Mouse (Mus musculus): ENCODE results near the gene Mrps6.

The Mrps6 gene

DNA sequence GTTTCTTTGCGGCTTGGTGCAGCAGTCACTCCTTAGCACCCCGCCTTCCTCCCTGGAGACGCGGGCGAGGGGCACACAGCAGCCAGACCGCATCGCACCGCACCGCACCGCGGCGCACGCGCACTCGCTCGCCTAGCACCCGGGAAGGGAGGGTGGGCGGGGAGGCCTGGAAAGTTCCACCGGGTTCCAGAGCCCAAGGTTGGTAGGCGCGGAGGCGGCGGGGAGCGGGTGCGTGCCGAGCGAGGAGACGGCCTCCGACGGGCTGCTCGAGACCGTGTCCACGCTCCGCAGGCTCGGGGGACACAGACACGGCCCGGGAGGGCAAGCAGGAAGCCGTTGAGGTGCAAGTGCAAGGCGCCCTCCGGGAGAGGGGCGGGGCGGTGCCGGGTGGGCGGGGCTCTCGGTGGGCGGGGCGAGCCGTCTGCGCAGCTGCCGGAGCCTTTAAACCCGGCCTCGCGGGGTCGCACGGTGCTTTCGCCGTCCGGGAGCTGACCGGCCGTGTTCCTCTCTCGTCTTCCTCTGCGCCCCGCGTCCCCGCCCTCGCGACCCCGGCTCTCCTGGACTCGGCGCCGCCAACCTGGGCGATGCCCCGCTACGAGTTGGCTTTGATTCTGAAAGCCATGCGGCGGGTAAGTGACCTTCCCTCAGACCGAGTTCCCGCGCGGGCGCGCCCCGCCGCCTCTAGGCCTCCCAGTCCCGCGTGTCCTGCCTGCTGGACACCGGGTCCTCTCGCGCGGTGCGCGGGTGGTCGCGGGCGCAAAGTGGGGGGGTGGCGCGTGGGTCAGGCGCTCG is at the start of gene Mrps6, which contains the start of the genes Gm49711 and Slc5a3:
TSS of gene Mrps6 (plus strand) at position 419 of the 792 bp plus-strand sequence.
TSS of gene Gm49711 (plus strand) at position 465 of the 792 bp plus-strand sequence.
TSS of gene Slc5a3 (plus strand) at position 471 of the 792 bp plus-strand sequence.
- peak; percentile 57 for DNase-seq (ENCODE audit: low read depth, low spot score)

DNA sequence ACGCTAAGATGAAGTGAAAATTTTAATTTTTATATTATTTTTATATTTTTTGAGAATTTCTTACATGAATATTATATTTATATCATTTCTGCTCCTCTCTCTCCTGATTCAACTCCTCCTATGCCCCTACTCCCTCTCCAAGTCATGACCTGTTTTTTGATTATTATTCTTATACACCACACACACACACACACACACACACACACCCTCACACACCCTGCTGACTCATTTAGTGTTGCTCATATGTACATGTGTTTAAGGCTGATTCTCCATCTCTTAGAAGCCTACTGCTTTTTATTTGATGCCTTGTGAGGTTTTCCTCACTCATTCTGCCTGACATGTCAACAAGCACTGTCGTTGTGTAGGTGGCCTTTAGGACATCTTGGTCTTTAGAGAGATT is 48.5 kb upstream of the Mrps6 start:
- no peak for DNase-seq (ENCODE audit: low read depth, low spot score)

DNA sequence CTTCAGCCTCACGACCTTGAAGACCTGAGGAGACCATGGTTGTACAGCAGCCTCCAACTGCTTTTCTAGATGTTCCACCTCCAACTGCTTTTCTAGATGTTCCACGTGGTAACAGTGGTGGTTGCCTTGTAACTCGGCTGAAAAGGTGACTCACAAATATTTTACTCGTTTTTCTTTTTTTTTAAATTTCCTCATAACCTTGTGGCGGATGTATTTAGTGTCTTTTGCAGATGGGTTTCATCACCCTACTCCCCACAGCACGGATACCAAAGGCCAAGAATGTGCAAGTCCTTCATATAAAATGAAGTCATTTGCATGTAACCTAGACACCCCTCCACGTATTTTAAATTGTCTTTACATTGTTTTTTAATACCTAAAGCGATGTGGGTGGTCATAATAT is 41.3 kb upstream of the Mrps6 start:
- DNase-seq (ENCODE audit: low read depth, low spot score), result no peak

DNA sequence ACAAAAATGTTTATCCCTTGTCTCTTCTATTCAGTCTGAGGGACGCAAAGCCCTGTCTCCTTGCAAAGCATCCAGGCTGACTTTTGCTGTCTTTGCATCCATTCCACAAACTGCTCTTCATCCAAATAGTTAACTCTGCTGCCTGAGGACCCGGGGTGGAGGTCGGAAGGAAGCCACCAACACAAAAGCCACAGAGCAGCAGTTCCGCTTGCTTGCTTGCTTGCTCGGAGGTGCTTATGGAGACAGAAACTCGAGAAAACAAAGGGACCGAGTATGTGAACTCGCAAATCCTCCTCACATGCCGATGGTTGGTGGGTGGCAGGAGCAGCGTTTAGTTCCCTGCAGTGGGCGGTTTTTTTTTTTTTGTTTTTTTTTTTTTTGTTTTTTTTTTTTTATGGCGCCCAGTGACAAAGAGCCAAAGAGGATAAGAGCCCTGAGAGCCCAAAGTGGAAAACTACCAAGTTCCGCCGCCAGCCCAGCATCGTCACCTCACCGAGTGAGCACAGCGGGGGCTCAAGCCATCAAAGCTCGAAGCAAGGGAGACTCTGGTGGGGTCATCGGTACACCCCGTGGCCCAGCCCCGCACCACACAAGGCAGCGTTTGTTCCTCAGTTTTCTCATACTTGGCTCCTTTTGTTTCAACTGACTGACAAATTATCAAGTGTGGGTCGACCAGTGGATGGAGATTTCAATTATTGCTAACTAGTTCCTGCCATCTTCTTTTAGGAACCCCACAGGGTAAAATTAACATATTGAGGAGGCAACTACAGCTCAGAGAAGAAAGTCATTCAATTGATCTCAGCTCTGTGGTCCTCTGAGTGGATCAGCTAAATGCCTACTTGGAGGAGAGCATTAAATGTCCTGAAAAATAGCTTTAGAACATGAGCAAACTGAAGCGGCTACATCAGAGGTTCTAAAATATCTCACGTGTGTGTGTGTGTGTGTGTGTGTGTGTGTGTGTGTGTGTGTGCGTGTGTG is 38.6 kb upstream of the Mrps6 start:
- peak; percentile 15 for DNase-seq (ENCODE audit: low read depth, low spot score)

DNA sequence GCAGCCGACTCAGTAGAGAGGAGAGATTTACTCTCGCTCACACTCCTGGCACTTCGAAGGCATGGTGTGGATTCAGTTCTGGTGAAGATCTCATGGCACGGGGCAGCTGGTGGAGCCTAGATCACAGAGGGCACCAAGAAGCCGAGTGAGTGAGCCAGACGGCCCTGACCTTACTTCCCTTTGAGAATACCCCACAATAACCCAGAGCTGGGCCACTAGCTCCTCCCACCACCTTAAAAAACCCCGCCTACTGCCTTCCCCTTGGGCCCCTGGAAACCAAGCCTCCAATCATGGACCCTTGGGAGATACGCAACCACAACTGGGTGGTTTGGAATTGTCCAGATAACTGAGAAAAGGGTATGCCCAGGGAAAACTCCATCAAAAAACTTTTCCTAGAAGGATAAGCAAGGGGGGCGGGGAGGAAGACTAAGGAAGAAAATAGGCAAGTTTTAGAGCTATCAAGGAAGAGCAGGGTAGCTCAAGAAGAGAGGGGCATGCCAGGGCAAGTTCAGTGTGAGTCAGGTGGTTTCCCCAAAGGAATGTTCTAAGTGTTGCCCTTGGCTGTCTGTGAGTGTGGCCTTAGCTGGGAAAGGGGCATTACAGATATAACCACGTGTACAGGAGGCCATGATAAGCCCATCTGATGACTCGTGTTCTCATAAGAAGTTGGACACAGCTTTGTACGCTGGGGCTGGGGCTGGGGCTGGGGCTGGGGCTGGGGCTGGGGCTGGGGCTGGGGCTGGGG is 36.2 kb upstream of the Mrps6 start:
- no peak for DNase-seq (ENCODE audit: low read depth, low spot score)

DNA sequence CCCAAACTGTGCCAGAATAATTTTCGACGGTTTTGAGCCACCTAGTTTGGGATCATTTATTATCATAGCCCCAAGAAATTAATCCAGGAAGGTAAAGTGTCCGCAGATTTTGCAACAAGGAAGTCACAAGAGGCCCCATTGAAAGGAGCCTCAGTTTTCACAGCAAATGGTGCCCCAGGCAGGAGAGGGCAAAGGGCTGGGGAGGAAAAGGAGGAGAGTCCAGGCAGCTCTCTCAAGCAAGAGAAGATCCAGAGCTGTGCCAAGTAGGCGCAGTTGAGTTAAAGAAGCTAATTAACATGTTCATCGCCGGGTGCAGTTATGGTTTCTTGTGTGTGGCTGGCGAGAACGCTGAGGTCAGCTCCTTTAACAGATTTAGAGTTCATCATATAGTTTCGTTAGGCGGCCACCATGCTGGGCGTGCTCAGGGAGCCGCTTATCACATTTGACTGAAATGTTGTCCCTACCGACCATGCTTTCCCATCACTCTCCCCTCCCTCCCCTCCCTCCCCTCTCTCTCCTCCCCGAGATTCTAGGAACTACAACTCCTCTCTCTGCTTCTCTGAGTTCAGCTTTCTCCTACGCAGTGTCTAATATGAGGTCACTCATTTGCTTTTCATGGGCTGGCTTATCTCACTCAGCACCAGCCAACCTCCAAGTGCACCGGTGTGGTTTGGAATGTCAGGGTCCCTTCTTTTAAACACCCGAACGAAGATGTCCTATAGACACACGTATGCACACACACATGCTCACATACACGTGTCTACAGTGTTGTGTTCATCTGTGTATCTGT is 35.4 kb upstream of the Mrps6 start:
- no peak for DNase-seq (ENCODE audit: low read depth, low spot score)

DNA sequence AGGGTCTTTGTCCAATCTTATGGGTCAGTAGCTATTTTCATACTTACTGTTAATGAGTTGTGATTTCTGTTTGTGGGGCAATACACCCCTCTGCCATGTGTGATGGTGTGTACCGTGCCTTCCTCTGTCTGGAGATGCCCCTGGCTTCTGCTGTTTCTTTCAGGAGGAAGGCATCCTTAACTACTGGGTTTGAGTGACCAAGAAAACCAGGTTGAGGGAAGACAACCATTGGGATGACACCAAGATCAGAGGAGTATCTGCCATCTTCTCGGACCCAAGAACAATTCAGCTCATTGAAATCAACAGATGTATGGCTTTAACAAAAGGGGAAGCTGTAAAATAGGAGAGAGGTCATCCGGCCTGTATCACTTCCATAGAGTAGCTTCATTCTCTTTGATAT is 24.8 kb upstream of the Mrps6 start:
- DNase-seq (ENCODE audit: low read depth, low spot score), result no peak

DNA sequence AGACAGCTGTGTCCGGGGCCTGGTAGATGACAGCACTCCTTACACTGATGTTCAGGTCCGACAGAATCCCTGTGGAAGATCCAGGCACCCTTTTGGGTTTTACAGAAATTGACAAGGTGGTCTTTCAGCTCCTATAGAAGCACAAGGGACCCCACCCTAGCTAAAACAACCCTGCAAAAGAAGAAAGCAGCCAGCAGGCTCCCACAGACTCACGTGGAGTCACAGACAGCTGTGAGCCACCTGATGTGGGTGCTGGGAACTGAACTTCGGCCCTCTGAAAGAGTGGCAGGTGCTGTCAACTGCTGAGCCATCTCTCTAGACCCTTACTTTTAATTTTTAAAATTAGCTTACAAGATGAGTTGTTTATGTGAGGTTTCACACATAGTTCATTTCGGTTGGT is 23.4 kb upstream of the Mrps6 start:
- no peak for DNase-seq (ENCODE audit: low read depth, low spot score)

DNA sequence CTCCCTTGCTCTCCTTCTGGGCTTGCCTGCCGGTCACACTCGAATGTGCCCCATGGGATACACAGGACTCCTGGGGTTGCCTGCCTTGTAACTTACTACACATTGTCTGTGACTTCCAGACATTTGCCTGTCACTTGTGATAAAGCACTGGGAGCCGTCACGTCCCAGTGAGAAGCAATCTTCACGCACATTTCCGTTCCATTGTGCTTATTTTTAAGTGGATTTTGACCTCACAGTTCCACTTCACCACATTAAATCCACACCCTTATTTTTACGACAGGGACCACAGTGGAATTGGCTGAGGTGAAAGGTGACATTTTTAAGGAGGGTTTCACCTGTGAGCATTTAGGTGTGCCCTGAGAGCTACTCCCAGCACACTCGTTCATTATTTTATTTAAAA is 21.4 kb upstream of the Mrps6 start:
- DNase-seq (ENCODE audit: low read depth, low spot score), result no peak

DNA sequence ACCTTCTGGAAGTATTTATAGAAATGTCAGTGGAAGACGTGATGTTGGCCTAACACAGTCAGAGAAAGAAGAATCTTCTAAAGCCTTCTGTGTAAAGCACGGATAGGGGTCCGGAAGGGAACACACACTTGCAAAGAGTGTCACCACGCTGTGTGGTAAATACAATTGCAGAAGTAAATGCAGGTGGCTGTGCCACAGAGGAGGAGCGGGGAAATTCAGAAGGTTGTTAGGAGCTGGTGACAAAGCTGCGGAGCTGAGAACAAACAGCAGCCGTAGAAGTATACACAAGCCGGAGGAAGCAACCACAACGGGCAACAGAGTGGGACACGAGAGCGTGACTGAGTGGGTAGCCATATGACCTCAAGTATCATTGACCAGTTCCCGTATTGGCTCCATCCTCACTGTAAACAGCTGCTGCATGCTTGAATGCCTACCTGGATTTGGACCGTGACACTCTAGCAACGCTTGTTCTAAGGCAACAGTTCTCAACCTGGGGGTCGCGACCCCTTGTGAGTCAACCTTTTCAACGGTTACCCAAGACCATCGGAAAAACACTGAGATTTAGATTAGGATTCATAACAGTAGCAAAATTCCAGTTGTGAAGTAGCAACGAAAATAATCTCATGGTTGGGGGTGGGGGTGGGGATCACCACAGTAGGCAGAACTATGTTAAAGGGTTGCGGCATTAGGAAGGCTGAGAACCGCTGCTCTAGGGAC is 20.0 kb upstream of the Mrps6 start:
- DNase-seq (ENCODE audit: low read depth, low spot score), result no peak

DNA sequence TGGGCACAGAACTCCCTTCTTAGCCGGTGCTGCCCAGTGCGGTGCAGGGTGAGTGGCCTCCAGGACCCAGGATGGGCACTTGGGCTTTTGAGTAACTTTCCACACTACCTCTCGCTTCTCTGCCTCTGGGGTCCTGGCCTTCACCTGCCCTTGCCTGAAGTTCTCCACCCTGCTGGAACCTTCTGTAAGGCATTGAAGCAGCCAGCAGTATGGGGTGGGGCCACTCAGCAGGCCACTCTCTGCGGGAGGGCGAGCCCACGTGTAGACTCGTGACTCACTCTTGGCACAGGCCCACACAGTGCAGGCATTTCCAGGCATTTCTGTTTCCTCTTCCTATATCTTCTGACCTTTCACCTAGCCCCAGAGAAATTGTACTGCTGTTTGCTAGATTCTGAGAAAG is 18.6 kb upstream of the Mrps6 start:
- DNase-seq (ENCODE audit: low read depth, low spot score), result no peak

DNA sequence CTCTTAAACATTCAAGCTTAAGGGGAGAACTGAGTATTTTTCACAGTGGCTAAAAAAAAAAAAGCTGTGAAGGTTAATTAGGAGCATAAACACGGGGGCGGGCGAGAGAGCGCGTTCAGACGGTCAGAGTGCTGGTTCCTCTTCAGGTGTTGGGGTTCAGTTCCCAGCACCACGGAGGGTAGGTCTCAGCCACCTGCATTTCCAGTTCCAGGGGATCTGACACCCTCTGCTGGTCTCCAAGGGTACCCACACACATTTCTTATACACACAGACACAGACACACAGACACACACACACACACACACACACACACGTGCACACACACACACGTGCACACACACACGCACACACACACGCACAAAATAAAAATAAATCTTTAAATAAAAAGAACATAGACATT is 18.1 kb upstream of the Mrps6 start:
- no peak for DNase-seq (ENCODE audit: low read depth, low spot score)

DNA sequence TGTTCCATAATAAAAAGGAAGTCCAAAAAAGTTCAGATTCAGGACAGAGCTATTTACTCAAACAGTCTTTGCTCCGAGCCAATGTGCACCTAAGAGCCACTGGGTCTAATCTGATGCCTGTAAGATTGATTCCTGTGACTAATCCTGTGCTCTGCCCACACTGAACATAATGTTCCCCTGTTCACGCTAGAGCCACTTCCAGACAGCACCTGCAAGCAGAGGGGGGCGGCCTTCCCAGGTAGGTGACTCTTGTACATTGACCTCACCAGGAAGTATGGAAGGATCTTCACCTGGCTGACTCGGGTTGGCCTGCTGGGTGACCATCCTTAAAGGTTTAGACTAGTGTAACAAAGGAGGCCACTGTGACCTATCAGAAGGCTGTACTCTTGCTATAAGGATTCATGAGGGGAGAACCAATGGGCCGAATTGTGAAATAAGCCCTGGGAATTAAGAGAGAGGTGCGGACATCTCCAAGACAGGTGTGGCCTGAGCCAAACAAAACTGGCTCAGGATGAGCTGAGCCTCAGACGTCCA is 6.2 kb upstream of the Mrps6 start:
- DNase-seq (ENCODE audit: low read depth, low spot score), result no peak

DNA sequence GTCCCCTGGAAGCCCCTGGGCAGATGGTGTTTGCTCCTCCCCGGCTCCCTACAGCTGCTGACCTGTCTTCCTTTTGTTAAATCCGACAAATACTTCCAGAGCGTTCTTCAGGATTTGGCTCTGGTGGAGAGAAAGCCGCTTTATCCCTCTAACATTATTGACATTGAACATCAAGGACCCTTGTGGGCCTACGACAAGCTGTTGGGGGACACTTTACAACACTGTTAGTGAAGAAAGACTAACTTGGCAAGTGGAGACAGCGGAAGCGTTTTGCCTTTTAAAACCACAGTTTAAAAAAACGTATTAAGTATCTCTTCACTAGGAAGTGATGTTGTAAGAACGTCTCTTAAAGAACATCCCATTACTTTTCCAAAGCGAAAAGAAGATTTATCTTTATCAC is 5.5 kb upstream of the Mrps6 start:
- DNase-seq (ENCODE audit: low read depth, low spot score), result no peak

DNA sequence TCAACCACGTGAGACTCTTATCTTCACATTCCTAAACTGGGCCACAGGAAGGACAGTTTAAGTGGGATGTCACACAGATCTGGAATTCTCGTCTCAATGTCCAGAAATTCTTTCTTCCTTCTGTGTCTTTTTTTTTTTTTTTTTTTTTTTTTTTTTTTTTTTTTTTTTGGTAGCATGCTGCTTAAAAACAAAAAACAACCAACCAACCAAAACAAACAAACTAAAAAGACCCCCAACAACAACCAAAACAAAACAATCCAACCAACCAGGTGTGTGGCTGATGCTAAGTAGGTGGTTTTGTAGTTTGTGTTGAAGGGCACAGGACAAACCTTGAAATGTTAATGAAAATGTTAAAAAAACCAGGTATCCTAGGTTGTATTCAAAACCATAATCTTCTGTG is 1.4 kb upstream of the Mrps6 start:
- DNase-seq (ENCODE audit: low read depth, low spot score), result no peak

DNA sequence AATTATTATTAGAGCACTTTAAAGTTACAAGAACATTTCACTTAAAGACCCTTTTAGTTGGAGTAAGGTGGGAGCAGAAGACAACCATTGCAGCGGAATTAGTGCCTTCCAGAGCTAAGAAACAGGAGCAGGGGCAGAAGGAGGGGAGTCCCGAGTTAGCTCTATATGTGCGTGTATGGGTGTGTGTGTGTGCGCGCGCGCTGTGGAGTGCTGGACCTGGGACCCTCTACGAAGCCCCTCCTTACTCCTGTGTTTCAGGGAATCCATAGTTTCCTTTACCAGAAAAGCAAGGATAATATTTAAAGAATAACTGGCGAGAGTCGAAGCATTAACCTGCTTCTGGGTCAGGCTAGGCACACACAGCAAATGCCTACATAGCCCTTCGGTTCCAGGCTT is 616 bp upstream of the Mrps6 start:
- no peak for DNase-seq (ENCODE audit: low read depth, low spot score)

DNA sequence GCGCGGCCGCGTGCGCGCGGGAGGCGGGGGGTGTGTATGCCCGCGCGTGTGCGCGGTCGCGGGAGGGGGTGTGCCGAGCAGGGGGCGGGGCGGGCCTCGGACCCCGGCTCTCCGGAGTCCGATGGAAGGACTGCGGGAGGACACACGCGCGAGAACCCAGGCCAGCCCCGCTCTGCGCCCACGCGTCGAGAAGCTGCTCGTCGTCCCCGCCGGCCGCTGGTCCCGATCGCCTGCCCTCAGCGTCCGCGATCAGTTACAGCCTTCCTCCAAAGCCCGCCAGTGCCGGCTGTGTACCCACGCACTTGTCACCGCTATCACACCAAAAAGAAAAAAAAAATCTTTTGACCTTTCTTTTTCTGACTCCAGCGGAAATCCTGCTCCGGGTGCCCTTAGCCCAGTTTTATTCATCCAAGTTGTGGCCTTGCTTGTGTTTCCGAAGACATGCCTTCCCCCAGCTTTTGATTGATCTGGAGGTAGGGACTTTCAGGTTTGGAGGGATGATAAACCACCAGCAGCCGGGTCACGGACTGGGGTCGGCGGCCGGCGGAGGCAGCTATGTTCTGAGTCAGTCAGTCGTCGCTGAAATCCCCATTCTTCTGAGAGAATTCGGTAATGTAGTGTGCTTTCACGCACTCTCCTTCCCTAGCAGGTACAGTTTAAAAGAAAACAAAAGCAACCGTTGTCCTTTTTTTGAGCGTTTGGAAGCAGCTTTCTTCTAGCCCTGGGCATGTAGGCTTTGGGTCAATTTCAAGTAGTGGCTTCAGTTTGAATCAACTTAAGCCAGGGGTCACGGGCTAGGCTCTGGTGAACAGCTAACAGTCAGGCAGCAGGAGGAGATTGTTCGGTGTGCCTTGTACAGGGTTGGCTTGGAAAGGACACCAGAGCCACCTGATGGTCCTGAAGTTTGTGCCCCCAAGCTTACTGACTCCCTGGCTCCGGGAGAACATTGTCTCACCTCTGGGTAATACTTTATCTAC is 862 bp downstream of the Mrps6 start:
- no peak for DNase-seq (ENCODE audit: low read depth, low spot score)

DNA sequence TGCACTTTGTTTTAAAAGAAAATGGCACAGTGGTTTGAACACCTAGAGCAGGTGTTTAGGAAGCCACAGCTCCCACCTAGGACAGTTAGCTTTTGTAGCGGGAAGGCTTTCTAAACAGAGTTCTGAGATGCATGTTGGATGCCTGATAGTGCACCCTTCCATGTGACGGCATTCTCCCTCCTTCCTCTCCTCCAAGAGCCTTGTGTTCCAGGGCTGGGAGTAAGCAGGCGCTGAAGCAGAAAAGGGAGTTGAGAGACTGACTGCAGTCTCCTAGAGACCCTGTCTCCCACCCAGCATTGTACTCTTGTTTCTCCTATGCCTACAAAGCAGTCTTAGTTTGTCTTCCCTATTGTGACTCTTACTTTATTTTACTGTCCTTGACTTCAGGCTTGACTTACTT is 2.1 kb downstream of the Mrps6 start:
- DNase-seq (ENCODE audit: low read depth, low spot score), result no peak

DNA sequence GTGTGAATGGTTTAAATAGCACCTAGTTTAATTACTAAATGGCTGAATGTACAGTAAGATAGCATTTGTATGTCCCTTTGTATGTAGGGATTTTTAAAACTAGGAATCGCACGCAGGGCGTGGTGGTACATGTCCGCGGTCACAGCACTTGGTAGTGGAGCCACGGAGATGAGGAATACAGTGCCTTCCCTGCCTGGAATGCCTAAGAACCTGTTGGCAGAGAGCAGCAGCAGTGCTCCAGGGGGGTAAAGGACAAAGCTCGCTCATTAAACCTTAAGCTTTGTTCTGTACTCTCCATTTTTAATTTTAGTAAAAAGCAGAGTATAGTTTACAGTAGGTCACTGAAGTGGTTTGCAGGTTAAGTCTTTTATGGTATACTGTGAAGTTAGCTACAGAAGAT is 3.5 kb downstream of the Mrps6 start:
- no peak for DNase-seq (ENCODE audit: low read depth, low spot score)

Measured in telencephalon, adult 2 months (tissue).